Mouse (Mus musculus) stomach, embryonic 15.5 days (tissue): ENCODE data around the gene Plcl1. TPM values are rescaled to one million over a fixed set of nuclear protein-coding genes. Genes with fewer than 3 reads are reported as not detected.

Experiments used
- ATAC-seq: fragments of 200-750 bp; cut with Nextera tagmentation; 2 replicates; pipeline ENCODE4 v1.8.0; 2017; ENCODE audit warnings: low read depth, moderate number of reproducible peaks, moderate TSS enrichment; ENCODE audit not compliant: insufficient read depth, low FRiP score
- H3K27ac ChIP-seq: fragments of 300-500 bp; sonication (generic); 2 replicates; pipeline ENCODE4 v1.5.1; 2015; ENCODE audit warnings: mild to moderate bottlenecking, inconsistent platforms
- H3K27me3 ChIP-seq: fragments of 300-500 bp; sonication (generic); replicated peaks from 2 replicates; pipeline ENCODE4 v1.6.1; 2015; ENCODE audit warnings: inconsistent platforms
- H3K36me3 ChIP-seq: fragments of 300-500 bp; sonication (generic); 2 replicates; pipeline ENCODE4 v1.6.1; 2015; ENCODE audit warnings: inconsistent platforms
- H3K4me1 ChIP-seq: fragments of 300-500 bp; sonication (generic); 2 replicates; pipeline ENCODE4 v1.6.1; 2015; ENCODE audit warnings: inconsistent platforms
- H3K4me2 ChIP-seq: fragments of 300-500 bp; sonication (generic); 2 replicates; pipeline ENCODE4 v1.6.1; 2015; ENCODE audit warnings: mild to moderate bottlenecking, inconsistent platforms
- H3K4me3 ChIP-seq: fragments of 300-500 bp; sonication (generic); replicated peaks from 2 replicates; pipeline ENCODE4 v1.5.1; 2015; ENCODE audit warnings: inconsistent platforms
- H3K9ac ChIP-seq: fragments of 300-500 bp; sonication (generic); 2 replicates; pipeline ENCODE4 v1.6.1; 2015; ENCODE audit warnings: inconsistent platforms
- H3K9me3 ChIP-seq: fragments of 300-500 bp; sonication (generic); 2 replicates; pipeline ENCODE4 v1.6.1; 2016; ENCODE audit warnings: inconsistent platforms
- WGBS: fragments of 180-500 bp; shearing (Covaris S2); methylation state at CpG from one replicate; pipeline ENCODE4 v1.1.7; 2015; 5-methylcytosine and 5-hydroxymethylcytosine counted together
- polyA plus RNA-seq: library from polyadenylated mRNA; unstranded; fragments of >200 nt; fragmentation: Nextera tagmentation; extraction: Ambion mirVana; gene quantifications from 2 replicates; pipeline ENCODE4 v1.2.1, GENCODE M21; 2015

The Plcl1 gene
- polyA plus RNA-seq, 1 experiment from 2014 or later: 2.5 TPM

DNA sequence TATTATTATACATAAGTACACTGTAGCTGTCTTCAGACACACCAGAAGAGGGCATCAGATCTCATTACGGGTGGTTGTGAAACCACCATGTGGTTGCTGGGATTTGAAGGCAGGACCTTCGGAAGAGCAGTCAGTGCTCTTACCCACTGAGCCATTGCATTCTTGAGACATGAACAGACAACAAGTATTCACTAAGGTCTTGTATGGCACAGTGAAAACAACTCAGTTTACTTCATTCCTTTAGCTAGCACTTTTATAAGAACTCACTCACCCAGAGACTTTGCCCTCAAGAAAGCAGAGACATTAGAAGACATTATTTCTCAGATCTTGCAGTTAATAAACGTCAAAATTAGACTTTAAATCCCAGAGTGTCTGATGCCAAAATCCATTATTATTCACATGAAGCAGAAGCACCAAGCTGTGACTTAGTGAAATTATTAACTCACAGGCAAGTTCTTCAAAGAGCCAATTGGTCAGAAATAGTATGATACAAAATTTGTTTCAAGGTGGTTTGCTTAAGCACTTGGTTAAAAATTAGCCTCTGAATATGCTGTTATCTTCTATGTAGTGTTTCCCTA is 293.8 kb downstream of the Plcl1 start:
- Histone ChIP-seq H3K27ac (no peak overlapping the region), H3K9ac (no peak overlapping the region)
- no peak for ATAC-seq

DNA sequence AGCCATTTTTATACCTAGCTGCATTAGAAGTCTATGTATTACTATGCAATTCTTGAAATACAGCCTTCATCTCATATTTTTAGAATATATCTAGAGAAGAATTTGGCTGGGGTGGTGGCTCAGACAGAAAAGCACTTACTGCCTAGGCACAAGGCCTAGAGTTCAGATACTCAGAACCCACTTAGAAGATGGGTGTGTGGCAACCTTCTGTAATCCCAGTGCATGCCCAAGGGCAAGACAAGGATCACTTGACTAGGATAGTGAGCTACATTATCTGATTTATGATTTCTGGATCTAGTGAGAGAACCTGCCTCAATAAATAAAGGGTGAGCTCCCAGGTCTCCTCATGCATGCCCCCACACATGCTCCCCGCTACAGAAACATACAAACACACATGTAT is 294.3 kb downstream of the Plcl1 start:
- no peaks in the 10 kb centered on the region for H3K27me3 ChIP-seq
- H3K27ac ChIP-seq: no peak overlapping the region
- WGBS: 93% methylated on average over 1 of the region's 1 CpGs
- H3K4me2 ChIP-seq: no peak overlapping the region
- no peaks in the 10 kb centered on the region for H3K4me1 ChIP-seq
- H3K9ac ChIP-seq: no peak overlapping the region
- no peaks in the 10 kb centered on the region for H3K9me3 ChIP-seq
- no peaks in the 10 kb centered on the region for H3K36me3 ChIP-seq
- ATAC-seq: no peak
- no peak overlapping the region for H3K4me3 ChIP-seq

More for the DNA sequence above, 293.8 kb downstream of the Plcl1 start:
- Histone ChIP-seq H3K27me3 (no peaks in the 10 kb centered on the region), H3K4me1 (no peaks in the 10 kb centered on the region), H3K4me3 (no peak overlapping the region), H3K4me2 (no peak overlapping the region), H3K9me3 (no peaks in the 10 kb centered on the region), H3K36me3 (no peaks in the 10 kb centered on the region)
- WGBS: 85% methylated on average over 3 of the region's 3 CpGs

DNA sequence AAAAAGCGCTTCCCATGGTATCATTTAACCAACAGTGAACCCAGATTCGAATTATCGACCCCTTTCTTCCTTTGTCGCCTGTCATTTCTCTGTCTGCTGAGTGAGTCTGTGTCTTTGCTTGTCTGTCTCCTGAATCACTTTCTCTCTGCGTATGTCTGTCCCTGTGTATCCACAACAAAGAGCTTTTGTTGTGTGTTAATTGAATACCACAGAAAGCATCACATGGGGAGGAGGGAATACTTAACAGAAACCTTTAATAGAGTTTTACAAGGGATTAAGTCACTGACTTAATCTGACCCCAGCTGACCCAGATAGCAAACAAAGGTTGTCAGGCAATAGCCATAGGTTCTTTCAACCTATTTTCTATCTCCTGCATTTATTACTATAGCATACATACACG is 295.0 kb downstream of the Plcl1 start:
- no peak overlapping the region for H3K4me3 ChIP-seq
- ATAC-seq: no peak
- no peak overlapping the region for H3K27ac ChIP-seq
- H3K4me2 ChIP-seq: no peak overlapping the region
- H3K9ac ChIP-seq: no peak overlapping the region
- no peaks in the 10 kb centered on the region for H3K9me3 ChIP-seq
- no peaks in the 10 kb centered on the region for H3K4me1 ChIP-seq
- no peaks in the 10 kb centered on the region for H3K36me3 ChIP-seq
- no peaks in the 10 kb centered on the region for H3K27me3 ChIP-seq
- WGBS: 77% methylated on average over 6 of the region's 6 CpGs

DNA sequence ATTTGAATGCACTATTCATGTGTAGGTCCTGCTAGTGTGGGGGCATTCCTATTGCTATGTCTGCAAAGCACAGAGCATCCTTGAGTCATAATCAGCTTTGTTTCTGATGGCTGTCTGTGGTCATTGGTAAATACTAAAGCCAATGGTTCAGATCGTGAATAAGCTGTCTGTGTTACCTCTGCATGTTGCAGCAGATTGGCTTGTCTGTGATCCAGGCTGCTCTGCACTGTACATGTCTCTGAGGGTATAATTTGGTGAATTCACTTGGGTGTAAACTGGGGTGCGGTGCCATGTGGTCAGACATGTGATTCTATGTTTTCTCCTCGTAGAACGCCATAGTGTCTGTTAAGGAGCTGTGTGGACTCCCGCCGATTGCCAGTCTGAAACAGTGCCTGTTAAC is 295.9 kb downstream of the Plcl1 start:
- H3K4me3 ChIP-seq: no peak overlapping the region
- H3K4me2 ChIP-seq: no peak overlapping the region
- no peaks in the 10 kb centered on the region for H3K9me3 ChIP-seq
- no peaks in the 10 kb centered on the region for H3K4me1 ChIP-seq
- H3K9ac ChIP-seq: no peak overlapping the region
- WGBS: 85% methylated on average over 6 of the region's 6 CpGs
- H3K27me3 ChIP-seq: no peaks in the 10 kb centered on the region
- ATAC-seq: no peak
- no peaks in the 10 kb centered on the region for H3K36me3 ChIP-seq
- no peak overlapping the region for H3K27ac ChIP-seq

DNA sequence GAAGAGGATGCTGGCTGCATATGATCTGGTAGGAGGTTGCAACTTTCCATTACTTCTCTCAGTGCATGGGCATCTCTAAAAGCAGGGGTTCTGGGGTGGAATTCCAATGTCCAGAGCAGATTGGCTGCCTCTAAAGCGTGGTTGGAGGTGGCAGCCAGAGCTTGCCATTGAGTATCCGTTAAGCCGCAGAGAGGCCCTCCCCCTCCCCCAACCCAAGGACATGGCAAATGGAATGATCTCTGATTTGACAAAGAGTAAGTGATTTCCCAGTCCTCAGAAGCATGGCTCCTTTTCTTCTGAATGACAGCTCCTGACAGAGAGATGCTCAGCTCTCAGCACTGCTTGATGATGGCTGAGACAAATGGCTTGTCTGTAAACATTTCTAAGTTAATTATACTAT is 296.4 kb downstream of the Plcl1 start:
- H3K36me3 ChIP-seq: no peaks in the 10 kb centered on the region
- H3K9me3 ChIP-seq: no peaks in the 10 kb centered on the region
- 59% methylated on average over 3 of the region's 3 CpGs for WGBS
- no peaks in the 10 kb centered on the region for H3K27me3 ChIP-seq
- H3K27ac ChIP-seq: no peak overlapping the region
- no peak overlapping the region for H3K9ac ChIP-seq
- H3K4me2 ChIP-seq: no peak overlapping the region
- no peaks in the 10 kb centered on the region for H3K4me1 ChIP-seq
- no peak for ATAC-seq
- H3K4me3 ChIP-seq: no peak overlapping the region

DNA sequence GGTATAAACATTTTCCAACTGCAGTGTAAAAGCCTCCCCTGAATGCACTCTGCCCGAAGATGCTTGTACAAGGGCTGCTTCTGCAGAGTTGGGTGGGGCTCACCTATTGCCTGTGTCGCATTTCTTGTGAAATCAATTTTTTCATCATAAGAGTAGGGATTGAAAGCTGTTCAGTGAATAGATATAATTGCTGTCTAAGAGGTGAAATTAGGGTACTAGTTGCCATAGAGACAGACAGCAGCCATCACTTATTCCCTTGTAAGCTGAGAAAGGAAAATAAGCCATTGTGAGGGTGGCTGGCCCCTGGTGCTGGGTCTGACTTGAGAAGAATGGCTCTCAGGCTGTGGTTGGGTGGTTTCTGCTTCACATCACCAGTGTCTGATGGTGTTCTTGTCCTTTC is 299.0 kb downstream of the Plcl1 start:
- WGBS: 50% methylated on average over 2 of the region's 2 CpGs
- Histone ChIP-seq H3K36me3 (no peaks in the 10 kb centered on the region), H3K4me1 (no peaks in the 10 kb centered on the region), H3K9me3 (no peaks in the 10 kb centered on the region), H3K4me2 (no peak overlapping the region), H3K9ac (no peak overlapping the region), H3K4me3 (no peak overlapping the region), H3K27ac (no peak overlapping the region), H3K27me3 (no peaks in the 10 kb centered on the region)
- no peak for ATAC-seq

DNA sequence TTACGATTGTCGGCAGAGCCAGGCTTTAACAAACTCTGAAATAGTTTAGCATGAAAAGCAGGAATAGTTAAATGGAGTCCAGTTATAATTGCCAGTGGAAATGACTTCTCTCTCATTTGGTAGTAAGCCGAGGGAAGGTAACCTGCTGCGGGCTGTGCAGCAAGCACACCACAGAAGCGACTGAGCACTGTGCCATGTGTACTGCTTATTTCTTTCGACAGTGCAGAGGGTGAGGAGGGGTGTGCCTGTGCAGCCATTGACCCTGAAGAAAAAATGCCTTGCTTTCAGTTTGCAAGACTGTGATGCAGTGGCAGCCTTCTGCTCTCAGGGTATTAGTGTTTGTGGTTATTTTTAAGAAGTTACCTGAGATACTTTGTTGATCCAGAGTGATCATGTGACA is 299.5 kb downstream of the Plcl1 start:
- 74% methylated on average over 6 of the region's 6 CpGs for WGBS
- H3K27ac ChIP-seq: no peak overlapping the region

DNA sequence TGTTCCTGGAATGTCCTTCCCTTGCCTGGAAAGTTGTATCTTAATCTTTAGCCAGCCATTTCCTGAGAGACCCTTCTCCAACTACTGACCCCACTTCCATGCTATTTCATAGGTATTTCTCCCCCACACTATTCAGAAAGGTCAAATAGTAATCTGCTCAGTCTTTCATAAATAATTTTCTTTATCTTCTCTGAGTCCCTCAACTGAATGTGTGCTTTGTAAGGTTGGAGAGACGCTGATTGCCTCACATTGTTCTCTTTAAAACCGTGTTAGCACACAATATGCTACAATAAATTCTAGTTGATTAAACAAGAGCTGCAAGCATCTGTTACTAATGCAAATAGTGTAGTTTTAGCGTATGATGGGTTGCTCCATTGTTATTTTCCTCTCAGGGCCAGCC is 300.0 kb downstream of the Plcl1 start:
- H3K4me1 ChIP-seq: no peaks in the 10 kb centered on the region
- H3K9ac ChIP-seq: no peak overlapping the region
- no peak for ATAC-seq
- no peaks in the 10 kb centered on the region for H3K9me3 ChIP-seq
- no peak overlapping the region for H3K4me2 ChIP-seq
- no peak overlapping the region for H3K27ac ChIP-seq
- 63% methylated on average over 3 of the region's 3 CpGs for WGBS
- no peaks in the 10 kb centered on the region for H3K27me3 ChIP-seq
- H3K4me3 ChIP-seq: no peak overlapping the region
- H3K36me3 ChIP-seq: no peaks in the 10 kb centered on the region

More for the DNA sequence above, 299.5 kb downstream of the Plcl1 start:
- Histone ChIP-seq H3K9ac (no peak overlapping the region), H3K9me3 (no peaks in the 10 kb centered on the region), H3K4me2 (no peak overlapping the region), H3K27me3 (no peaks in the 10 kb centered on the region), H3K36me3 (no peaks in the 10 kb centered on the region), H3K4me1 (no peaks in the 10 kb centered on the region), H3K4me3 (no peak overlapping the region)
- no peak for ATAC-seq

DNA sequence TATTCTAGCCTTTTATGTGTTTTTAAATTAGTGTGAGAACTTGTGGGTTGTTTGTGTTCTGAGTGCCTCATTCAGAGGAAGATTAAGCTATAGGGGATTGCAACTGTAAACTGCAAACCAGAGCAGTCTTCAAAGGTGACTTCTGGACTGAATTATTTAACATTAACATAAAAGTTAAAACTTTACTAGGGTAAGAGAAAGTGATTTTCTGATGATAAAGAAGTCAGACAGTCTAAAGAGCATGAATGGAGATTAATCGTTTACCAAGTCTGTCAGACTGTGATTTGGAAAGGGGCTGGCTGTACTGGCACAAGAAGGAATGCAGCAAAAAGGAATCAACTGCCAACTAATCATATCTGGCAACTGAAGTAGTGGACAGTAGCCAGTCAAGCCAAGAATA is 301.2 kb downstream of the Plcl1 start:
- no peak overlapping the region for H3K4me2 ChIP-seq
- 33% methylated on average over 1 of the region's 1 CpGs for WGBS
- H3K36me3 ChIP-seq: no peaks in the 10 kb centered on the region
- no peak overlapping the region for H3K27ac ChIP-seq
- H3K4me3 ChIP-seq: no peak overlapping the region
- no peak overlapping the region for H3K9ac ChIP-seq
- no peak for ATAC-seq
- no peaks in the 10 kb centered on the region for H3K4me1 ChIP-seq
- no peaks in the 10 kb centered on the region for H3K9me3 ChIP-seq
- H3K27me3 ChIP-seq: no peaks in the 10 kb centered on the region

DNA sequence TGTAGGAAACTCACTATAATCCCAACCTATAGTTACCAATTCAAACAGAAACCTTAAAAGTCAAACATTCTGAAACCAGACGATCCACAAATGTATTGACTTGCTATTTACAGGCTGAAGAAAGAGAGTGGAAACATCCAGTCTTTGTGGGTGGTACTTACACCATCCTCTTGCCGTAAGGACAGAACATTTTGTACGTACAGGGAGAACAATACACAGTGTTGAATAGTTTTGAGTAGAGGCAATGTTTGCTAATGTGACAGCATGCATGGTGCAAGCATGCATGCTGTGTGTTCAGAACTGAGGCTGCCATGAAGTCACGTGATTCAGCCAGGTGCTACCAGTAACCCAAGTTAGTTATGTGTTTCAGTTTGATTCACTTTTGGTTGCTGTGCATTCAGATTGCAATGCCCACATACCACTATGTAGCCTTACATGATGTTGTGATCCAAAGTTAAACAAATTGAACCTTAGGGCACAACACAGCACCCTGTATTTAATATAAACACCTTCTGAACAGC is 311.6 kb downstream of the Plcl1 start:
- 64% methylated on average over 4 of the region's 4 CpGs for WGBS
- Histone ChIP-seq H3K27ac (no peak overlapping the region), H3K4me2 (no peak overlapping the region), H3K9me3 (no peaks in the 10 kb centered on the region), H3K4me3 (no peak overlapping the region), H3K9ac (no peak overlapping the region), H3K36me3 (no peaks in the 10 kb centered on the region), H3K4me1 (no peaks in the 10 kb centered on the region), H3K27me3 (no peaks in the 10 kb centered on the region)
- no peak for ATAC-seq

DNA sequence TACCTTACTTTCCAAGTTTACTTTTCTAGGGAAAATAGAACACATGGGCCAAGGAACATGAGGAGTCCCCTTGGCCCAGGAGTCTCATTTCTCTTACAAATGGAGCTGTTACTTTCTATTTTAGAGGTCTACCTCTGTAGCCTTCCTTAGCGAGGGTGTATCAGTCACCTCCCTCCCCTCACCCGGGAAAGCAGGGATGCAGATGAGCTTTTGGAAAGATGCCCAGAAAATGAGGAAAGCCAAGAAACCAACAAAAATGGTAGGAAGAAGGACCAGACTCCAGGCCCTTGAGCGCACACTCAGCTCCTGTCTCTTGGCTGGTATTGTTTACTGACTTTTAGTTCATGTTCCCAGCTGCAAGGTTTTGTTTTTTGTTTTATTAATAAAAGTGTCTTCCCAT is 319.7 kb downstream of the Plcl1 start:
- Histone ChIP-seq H3K4me1 (no peaks in the 10 kb centered on the region), H3K9ac (no peak overlapping the region), H3K27me3 (no peaks in the 10 kb centered on the region), H3K27ac (no peak overlapping the region), H3K4me2 (no peak overlapping the region), H3K9me3 (no peaks in the 10 kb centered on the region), H3K4me3 (no peak overlapping the region), H3K36me3 (no peaks in the 10 kb centered on the region)
- no peak for ATAC-seq
- WGBS: 44% methylated on average over 3 of the region's 3 CpGs

DNA sequence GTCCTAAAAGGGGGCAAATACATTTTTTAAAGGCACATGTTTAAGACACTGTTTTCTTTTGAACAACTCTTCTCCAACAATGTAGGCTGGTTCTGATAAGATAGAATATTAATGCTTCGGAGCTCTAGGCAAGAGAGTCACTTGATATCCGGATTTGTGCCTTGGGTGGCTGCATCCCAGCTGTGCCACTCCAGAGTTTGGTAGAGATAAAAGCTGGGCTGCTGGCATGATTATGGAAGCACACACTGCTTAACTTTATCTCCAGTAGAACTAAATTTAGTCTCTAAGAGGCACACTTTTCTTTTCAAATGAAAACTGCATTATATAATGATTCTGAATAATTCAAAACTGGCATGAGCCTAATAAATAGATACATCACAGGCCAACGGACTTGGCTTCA is 323.6 kb downstream of the Plcl1 start:
- Histone ChIP-seq H3K36me3 (no peaks in the 10 kb centered on the region), H3K27me3 (no peaks in the 10 kb centered on the region), H3K4me1 (no peaks in the 10 kb centered on the region), H3K4me2 (no peak overlapping the region), H3K27ac (no peak overlapping the region), H3K9me3 (no peaks in the 10 kb centered on the region), H3K9ac (no peak overlapping the region), H3K4me3 (no peak overlapping the region)
- ATAC-seq: no peak
- WGBS: 84% methylated on average over 3 of the region's 3 CpGs

DNA sequence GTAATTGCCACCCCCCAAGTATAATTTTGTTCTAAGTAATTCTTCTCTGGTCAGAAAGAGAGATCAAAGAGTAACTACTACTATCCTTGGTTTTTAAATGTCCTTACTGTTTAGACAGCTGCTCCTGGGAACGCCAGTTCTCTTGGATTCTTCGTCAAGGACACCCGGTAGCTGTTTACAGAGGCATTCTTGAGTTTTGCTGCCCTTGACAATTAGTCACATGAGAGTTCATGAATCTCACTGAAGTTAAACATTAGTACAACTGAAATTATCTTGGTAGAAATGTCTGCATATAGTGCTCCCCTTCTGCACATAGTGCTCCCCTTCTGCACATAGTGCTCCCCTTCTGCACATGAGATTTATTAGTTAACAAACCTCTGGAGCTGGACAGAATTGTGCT is 327.2 kb downstream of the Plcl1 start:
- Histone ChIP-seq H3K9ac (no peak overlapping the region), H3K4me2 (no peak overlapping the region), H3K4me3 (no peak overlapping the region), H3K27me3 (no peaks in the 10 kb centered on the region), H3K4me1 (no peaks in the 10 kb centered on the region), H3K9me3 (no peaks in the 10 kb centered on the region), H3K36me3 (no peaks in the 10 kb centered on the region), H3K27ac (no peak overlapping the region)
- 49% methylated on average over 3 of the region's 3 CpGs for WGBS
- no peak for ATAC-seq
